Mouse (Mus musculus) MEL (cell line): ENCODE measurements at regions not wholly inside any gene's neighbourhood (a gene's known extent, or its start where the extent isn't known, plus 50 kb on each side); places are given as distances from the start of the nearest gene placed in this dataset.

Experiments
- CTCF ChIP-seq, 3 experiments: IDR thresholded peaks in 2 of 3; conservative IDR thresholded peaks in 1 of 3; 2 replicates each; pipeline ENCODE4 v1.5.1; 2011 to 2012; ENCODE audit warnings: low read length in 3 of 3, low read depth in 2 of 3, mild to moderate bottlenecking in 2 of 3, improper control_type of control experiment in 1 of 3, inconsistent platforms in 1 of 3, mixed read lengths in 1 of 3, moderate library complexity in 1 of 3; ENCODE audit not compliant: control insufficient read depth in 1 of 3, insufficient read depth in 1 of 3, poor library complexity in 1 of 3, severe bottlenecking in 1 of 3
- EP300 ChIP-seq, 2 experiments: IDR thresholded peaks; 2 replicates each; pipeline ENCODE4 v1.6.1; 2011; ENCODE audit warnings: improper control_type of control experiment in 2 of 2, low read length in 2 of 2, low read depth in 1 of 2, mild to moderate bottlenecking in 1 of 2
- HCFC1 ChIP-seq: IDR thresholded peaks from 2 replicates; pipeline ENCODE4 v1.6.1; 2012; ENCODE audit warnings: low read depth, mild to moderate bottlenecking, inconsistent platforms, low read length, improper control_type of control experiment, moderate library complexity
- KAT2A ChIP-seq: conservative IDR thresholded peaks from 2 replicates; pipeline ENCODE4 v1.6.1; 2012; ENCODE audit warnings: low read depth, low read length, improper control_type of control experiment, inconsistent platforms
- MYC ChIP-seq: IDR thresholded peaks from 2 replicates; pipeline ENCODE4 v1.6.1; 2011; ENCODE audit warnings: low read depth, mild to moderate bottlenecking, low read length, improper control_type of control experiment, moderate library complexity
- NRF1 ChIP-seq: IDR thresholded peaks from 2 replicates; pipeline ENCODE4 v1.6.1; 2014; ENCODE audit warnings: low read depth, mild to moderate bottlenecking, inconsistent platforms, low read length, improper control_type of control experiment, moderate library complexity; ENCODE audit not compliant: poor library complexity, insufficient read depth, severe bottlenecking
- POLR2A ChIP-seq, 2 experiments: IDR thresholded peaks; 2 replicates each; pipeline ENCODE4 v1.6.1; 2011 to 2012; ENCODE audit warnings: low read length in 2 of 2, mild to moderate bottlenecking in 2 of 2, control low read depth in 1 of 2, improper control_type of control experiment in 1 of 2, low read depth in 1 of 2, moderate library complexity in 1 of 2; ENCODE audit not compliant: control insufficient read depth in 1 of 2, insufficient read depth in 1 of 2, poor library complexity in 1 of 2
- SMC3 ChIP-seq: IDR thresholded peaks from 2 replicates; pipeline ENCODE4 v1.6.1; 2011; ENCODE audit warnings: low read depth, low read length, improper control_type of control experiment
- TAL1 ChIP-seq: IDR thresholded peaks from 2 replicates; pipeline ENCODE4 v1.6.1; 2012; ENCODE audit warnings: mild to moderate bottlenecking, inconsistent platforms, low read length, moderate library complexity, mixed read lengths
- TBP ChIP-seq: IDR thresholded peaks from 2 replicates; pipeline ENCODE4 v1.8.0; 2011; ENCODE audit warnings: low read depth, low read length, improper control_type of control experiment
- TCF12 ChIP-seq: IDR thresholded peaks from 2 replicates; pipeline ENCODE4 v1.6.1; 2014; ENCODE audit warnings: low read depth, mild to moderate bottlenecking, inconsistent platforms, low read length, improper control_type of control experiment, moderate library complexity
- ZC3H11A ChIP-seq: IDR thresholded peaks from 2 replicates; pipeline ENCODE4 v1.6.1; 2012; ENCODE audit warnings: low read depth, mild to moderate bottlenecking, inconsistent platforms, low read length, improper control_type of control experiment

GRCm38 (mm10) chr8:116800636-116801035, 67.8 kb upstream of the Cdyl2 start:
- TF ChIP-seq HCFC1 (no peak), TAL1 (no peak), POLR2A (IDR thresholded peaks at IDR 0.05; ENCODE audit: control insufficient read depth in 1 of 2, insufficient read depth in 1 of 2, low read depth in 1 of 2, low read length in 2 of 2, poor library complexity in 1 of 2) (no peak), KAT2A (no peak), EP300 (IDR thresholded peaks at IDR 0.05; ENCODE audit: low read depth in 1 of 2, low read length in 2 of 2) (no peak), MYC (no peak), SMC3 (no peak), TCF12 (no peak), CTCF (IDR thresholded peaks at IDR 0.05 in 2 of 3, conservative IDR thresholded peaks at IDR 0.05 in 1 of 3; ENCODE audit: control insufficient read depth in 1 of 3, insufficient read depth in 1 of 3, low read depth in 2 of 3, low read length in 3 of 3, poor library complexity in 1 of 3, severe bottlenecking in 1 of 3) (no peak), NRF1 (no peak), TBP (no peak), ZC3H11A (no peak)
